Mouse (Mus musculus) right cerebral cortex, postnatal 25 days (tissue): ENCODE measurements around the gene Crnkl1.
"Not testable (repeated sequence)": the region's sequence is repeated elsewhere in the genome, so short reads cannot be mapped to it uniquely, and the experiment has no call there.

Source experiments
- DNase-seq: peaks from one replicate; pipeline ENCODE4 v3.0.0; 2022

Crnkl1 gene

DNA sequence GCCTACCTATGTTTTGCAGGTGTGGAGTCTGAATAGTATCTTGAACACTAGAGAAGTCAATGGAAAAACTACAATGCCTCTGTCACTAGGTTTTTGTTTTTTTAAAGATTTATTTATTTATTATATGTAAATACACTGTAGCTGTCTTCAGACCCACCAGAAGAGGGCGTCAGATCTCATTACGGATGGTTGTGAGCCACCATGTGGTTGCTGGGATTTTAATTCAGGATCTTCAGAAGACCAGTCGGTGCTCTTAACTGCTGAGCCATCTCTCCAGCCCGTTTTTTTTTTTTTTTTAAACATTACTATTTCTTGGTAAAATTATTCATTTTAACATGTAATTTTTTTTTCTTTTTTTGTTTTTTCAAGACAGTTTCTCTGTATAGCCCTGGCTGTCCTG, 28.9 kb downstream of the Crnkl1 start:
- DNase-seq = not testable (repeated sequence)

DNA sequence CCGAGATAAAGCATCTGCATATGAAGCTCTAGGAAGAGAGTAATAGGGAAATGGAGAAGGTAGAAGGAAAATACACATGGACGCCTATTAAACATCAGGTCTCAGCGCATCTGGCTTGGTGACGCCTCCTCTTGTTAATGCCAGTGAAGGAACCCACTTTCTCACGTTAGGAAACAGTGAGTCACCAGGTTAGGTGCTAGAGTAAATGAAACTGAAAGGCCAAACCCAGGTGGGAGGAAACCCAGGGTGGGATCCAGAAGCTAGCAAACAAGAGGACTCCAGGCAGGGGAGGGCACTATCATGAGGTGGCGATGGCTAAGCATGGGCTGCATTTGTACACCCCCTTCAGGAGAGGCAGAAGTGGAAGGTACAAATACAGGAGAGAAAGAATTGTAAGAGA, 29.7 kb downstream of the Crnkl1 start:
- DNase-seq = no peak

DNA sequence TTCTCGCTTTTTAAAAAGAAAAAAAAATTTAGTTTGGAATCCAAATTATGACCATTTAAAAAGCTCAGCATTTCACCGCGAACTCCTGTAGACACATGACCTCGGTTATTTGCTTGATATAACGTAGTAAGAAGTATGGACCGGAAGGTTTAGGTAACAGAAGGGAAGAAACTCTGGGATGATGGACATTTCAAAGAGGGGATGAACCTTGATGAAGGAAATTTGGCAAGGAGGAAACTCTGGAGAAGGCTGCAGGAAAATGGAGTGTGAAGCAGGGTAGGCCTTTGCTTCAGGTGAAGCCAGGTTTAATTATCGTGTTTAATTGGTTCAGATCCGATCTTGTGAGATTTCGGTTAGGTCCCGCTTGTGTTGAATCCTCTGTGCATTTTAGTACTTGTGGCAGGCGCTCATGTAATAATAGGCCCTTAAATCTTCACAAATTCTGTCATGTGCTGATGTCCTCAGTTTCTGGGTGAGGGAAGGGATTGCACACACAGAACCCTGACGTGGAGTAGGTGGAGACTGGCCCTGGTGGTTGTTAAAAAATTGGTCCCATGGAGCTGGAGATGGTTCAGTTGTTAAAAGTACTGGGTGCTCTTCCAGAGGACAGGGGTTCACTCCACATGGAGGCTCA, 30.7 kb downstream of the Crnkl1 start:
- DNase-seq = no peak

DNA sequence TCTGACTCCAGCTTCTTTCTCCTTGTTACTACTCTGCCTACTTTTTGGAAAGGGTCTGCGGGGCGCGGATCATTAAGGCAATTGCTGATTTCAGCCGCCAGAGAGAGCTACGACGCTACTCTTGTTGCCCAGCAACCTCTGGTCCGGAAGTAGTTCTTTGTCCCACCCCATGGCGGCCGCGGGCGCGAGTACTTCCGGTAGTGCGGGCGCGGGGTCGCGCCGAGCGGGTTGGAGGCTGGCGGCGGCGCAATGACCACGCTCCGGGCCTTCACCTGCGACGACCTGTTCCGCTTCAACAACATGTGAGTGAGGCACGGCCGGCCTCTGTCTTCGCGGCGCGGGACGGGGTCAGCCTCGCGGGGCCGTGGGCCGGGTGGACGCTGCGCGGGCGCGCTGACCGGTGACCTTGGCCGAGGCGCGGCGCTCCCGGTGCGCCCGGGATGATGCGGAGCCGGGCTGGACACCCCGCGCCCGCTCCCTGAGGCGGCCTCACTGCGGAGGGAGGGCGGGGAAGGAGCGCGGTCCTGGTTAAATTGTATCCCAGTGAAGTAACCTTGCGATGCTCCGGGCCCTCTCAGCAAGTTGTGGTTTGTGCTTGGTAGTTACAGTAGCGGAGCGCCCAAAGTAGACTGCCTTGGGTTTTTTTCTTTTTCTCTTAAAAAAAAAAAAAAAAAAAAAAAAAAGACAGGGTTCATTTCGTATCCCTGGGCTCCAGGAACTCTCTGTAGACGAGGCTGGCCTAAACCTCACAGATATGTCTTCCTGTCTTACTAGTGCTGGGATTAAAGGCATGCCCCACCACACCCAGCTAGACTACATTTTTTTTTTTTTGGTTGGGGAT, 31.5 kb downstream of the Crnkl1 start:
- peak; percentile 89 for DNase-seq

DNA sequence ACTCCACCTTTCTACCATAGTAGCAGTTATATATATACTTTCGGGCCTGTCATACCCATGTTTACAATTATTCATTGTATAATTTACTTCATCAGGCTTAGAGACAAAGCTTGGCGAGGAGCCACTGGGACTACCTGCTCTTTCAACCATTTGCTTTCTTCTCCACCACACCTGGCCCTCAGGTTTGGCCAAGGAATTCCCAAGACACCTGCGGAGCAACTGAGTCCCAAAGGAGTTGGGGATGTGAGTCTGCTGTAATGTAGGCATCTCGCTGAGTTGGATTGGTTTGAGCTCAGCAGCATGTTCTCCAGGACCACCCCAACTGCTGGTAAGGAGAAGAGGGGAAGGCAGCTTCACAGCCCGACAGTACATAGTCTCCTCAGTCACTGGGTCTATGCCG, 33.0 kb downstream of the Crnkl1 start, which contains the start of gene Naa20:
TSS of gene Naa20 (plus strand) at position 239 of the 400 bp plus-strand sequence.
- DNase-seq = no peak

DNA sequence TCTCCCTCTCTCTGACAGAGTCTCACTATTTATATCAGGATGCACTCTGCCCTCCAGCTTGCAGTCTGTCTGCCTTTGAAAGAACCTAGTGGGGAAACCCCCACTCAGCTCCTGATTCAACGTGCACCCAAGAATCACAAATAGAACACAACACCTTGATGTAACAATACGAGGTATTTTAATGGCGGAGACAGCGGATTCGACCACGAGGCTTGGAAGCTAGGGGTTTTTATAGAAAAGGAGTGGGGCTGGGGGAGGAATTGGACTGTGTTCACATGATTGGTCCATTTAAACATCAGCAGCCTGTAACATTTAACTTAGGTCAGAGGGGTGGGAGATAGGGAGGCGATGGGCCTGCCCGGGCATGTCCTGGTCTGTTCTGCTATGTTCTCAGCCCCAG, 34.5 kb downstream of the Crnkl1 start:
- DNase-seq = not testable (repeated sequence)

DNA sequence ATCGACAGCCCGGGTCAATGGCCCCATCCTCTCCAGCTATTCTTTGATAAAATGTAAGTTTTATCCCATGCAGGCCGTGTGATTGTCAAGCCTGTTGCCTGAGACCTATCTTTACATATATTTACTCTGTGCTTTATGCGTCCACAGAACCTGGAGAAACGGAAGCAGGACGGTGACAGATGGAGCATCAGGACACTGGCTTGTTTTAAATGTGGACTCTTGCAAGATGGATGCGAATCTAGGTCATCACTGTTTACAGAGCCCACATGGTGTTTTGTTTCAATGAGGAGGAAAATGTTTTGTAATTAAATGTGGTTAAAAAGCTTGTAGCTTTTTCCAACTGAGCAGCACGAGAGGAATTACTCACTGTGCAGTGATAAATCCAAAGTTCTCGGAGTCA, 36.7 kb downstream of the Crnkl1 start:
- DNase-seq = no peak

DNA sequence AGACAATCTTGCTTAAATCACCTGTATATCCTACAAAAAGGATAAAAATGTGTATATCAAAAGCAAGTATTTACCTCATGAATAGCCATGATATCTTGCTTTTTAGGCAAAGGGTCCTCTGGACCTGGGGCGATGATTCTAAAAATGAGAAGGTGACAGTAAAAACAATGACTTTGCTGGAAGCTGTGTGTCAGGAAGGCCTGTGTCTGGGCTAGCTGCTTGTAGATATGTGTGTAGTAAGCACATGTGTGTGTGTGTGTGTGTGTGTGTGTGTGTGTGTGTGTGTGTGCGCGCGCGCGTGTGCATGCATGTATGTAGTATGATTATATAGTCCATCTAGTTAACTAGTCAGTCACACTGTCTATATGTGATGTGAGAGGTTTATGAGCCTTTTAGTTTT, 41.1 kb downstream of the Crnkl1 start:
- DNase-seq = no peak

DNA sequence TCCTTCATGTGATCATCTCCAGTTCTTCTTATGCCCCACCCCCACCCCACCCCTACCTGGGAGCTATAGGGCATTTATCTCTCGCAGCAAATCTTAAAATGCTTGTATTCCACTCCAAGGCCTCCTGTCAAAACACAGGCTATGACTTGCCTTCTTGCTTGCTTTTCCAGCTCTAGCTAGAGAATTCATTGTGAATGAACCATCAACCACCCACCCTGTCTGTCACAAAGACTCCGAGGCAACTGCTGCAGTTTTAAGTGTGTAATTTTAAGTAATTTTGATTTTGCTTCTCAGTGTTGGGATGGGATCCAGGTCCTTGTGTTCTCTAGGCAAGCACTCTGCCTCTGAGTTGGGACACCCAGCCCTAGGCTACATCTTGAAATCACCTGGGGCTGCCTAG, 44.2 kb downstream of the Crnkl1 start:
- DNase-seq = no peak

DNA sequence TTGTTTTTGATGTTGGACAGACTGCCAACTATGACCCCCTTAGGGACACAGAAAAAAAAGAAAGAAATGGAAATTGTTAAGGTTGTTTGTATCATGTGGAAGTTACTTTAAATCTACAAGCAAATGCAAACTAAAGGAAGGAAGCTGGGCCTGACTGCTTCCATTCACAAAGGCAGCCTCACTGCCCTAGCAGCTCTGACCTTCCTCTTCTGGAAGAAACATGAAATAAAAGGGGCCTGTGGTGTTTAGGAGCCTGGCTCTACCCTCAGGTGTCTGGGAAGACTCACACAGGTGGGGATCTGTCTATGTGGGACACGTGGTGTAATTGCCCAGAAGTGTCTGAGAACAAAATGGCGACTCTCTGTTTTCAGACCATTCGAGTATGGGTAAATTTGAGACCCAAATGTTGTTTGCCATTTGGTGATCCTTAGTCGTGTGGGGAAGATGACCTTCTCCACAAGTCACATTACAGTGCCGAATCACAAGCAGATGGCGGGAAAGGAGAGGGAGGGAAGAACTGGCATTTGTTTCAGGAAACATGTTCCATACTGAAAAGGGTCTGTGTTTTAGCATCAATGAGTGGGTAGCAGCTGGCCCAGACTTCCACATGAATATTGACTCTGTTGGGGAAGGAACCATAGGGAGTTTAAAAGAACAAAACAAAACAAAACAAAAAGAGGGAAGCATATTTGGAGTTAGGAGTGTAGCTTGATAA, 45.9 kb downstream of the Crnkl1 start:
- no peak for DNase-seq

DNA sequence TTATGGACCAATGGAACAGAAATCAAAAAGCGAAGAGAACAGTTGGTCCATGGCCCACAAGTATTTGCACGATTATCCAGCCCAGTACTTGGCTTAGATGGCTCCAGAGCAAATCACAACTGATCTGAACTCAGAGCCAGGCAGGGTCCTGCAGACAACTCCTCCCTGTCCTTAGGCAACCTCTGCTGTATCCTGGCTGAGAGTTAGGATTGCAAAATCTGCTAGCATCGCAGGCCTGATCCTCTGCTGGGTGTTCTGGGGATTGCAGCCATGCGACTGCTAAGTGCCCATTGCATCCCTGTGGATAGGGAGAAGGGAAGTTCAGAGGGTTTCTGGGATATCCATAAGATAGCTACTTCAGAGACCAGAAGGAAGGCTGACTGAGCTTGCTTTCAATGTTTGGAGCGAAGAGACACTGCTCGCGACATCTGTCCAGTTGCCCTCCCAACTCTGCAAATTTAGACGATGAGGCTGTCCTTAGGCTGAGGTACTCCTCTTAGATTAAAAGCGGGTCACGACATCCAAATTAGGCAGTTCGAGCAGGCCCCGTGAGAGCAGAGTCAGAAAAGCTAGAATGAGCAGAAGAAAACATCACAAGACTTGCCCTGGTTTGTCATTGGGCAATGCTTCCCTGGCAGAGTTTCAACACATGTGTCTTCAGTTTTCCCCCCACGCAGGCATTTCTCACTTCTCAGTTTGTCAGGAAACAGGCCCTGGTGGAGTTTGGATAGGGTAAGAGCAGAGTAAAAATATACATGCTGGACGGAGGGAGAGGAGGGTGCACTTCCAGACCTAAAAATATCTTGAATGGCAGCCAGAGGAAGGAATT, 46.7 kb downstream of the Crnkl1 start:
- DNase-seq = peak; percentile 48

DNA sequence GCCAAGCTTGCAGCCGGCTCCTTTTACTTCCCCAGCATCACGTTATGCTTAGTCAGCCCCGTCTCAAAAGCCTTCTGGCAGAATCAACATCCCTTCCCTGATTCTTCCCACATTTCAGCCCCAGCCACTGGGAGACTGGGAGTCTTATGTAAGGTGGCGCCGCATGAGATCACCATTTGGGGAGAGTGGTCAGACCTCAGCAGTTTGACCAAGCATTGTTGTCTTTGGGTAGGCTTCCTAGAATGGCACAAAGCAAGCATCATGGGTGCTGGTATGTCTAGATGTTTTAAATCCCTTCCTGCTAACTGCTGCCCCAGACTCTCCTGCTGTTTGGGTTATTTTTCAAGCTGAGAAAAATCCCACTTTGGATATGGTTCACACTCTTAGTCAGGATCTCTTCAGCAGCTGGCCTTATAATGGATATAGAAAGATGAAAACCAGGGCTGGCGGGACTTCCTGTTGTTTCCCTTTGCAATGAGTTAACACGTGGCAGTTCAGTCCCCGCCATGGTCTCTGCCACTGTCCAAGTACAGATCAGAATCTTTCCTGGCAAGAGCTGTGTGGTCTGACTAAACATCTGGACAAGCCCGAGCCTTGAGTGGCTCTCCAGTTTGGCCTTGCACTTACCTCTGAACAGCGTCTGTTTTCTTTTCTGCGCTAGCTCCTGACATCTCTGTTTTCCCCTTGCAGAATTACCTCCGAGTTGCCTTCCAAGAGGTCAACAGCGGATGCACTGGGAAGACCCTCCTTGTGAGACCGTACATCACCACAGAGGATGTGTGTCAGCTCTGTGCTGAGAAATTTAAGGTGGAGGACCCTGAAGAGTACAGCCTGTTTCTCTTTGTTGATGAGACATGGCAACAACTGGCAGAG, 49.7 kb downstream of the Crnkl1 start:
- DNase-seq = peak; percentile 49

DNA sequence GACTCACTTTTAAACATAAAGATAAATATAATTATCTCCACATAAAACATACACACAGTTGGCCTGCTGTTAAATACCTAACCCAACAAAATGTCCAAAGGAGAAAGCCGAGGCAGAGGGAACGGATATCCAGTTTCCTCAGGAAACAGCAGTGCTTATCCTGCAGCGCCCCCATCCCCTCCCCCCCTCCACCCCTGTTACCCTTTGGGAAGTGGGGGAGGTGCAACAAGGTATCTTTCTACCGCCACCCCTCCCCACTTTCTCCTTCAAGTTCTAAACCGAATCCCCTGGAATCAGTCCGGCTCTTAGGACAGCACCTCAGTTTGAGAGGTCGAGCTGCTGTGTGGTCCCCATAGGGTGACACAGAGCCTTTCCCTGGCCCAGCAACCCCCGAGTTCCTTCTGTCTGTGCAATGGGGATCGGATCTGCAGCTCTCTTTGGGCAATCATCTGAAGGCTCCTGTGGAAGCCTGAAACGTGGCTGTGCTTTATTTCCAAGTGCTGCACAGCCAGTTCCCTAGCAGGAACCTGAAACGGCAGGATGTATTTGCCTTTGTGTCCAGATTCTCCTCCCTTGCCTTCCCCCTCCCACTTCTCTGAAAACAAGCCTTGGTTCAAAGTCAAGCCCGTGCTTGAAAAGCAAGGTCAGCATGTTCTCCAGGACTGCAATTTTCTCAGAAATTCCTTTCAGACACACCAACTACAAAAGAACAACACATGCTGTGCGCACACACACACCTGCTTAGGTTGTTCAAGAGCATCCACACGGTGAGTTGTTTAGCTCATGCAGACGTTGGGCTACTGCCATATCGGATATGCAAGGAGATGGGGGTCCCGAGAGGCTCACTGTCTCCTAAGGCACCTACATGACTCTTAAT, 50.5 kb downstream of the Crnkl1 start:
- no peak for DNase-seq

DNA sequence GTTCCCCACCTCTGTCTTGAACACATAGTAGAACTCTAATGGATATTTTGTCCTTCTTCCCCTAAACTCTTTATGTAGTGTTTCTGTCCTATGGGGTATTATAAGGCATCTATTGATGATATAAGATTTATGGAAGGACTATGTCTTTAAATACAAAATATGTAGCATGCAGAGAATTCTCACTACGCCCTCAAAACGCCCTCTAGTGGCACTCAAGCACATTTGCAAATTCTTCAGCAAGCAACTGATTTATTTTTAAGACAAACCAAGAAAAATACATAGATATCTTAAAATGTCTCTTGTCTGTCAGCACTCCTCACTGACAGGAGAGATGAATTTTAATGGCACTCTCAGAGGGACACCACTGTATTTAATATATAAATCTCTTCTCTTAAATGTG, 52.4 kb downstream of the Crnkl1 start:
- DNase-seq = no peak

DNA sequence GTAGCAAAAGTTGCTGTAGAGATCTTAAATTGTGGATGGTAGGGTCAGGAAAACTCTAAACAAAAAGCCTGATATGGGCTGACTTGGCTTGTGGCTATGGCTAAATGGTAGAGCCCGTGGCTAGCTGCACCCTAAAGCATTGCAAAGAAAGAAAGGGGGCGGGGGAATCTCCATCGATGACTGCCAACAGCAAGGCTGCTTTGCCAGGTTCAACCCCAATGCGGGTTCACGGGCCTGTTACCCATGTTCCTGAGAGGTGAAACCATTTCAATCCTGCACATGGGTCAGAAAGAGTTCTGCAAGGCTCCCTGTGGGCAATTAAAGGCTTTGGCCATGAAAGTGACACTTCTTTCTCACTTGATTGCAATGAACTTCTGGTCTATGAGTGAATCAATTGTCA, 52.9 kb downstream of the Crnkl1 start:
- no peak for DNase-seq

DNA sequence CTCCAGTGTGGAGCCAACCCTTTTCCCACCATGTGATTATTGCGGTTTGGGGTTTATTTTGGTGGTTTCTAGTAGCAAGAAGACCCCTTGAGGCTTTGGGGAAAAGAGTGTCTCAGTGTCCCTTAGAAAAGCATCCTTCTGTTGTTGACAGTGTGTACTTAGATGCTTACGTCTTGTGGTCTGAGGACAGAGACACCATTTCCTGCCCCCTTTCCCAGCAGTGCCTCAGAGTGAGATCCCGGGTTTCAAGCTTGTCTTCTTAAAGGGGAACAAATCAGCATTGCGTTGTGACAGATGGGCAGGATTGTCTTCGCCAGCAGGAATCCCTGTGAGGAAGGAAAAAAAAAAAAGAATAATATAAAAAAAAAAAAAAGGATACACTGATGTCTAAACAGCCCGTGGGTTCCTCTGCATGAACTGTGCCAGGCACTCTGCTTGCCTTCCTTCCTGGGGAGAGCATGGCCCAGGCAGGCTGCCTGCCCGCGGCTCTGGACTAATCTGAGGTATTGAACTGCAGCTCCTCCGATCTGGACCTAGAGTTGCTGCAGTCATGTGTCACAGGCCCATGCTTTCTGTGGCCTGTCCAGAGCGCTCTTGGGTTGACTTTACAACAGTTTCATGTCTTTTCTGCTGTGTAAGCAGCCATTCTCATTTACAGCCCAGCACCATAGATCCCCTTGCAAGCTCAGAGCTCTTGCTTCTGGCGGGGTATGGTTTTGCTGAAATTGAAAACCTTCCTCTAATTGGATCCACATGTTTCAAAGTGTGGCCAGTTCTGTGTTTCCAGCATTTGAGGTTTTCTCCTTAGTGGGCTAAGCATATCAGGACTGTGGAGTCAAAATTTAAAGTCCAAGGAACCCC, 53.7 kb downstream of the Crnkl1 start:
- no peak for DNase-seq

DNA sequence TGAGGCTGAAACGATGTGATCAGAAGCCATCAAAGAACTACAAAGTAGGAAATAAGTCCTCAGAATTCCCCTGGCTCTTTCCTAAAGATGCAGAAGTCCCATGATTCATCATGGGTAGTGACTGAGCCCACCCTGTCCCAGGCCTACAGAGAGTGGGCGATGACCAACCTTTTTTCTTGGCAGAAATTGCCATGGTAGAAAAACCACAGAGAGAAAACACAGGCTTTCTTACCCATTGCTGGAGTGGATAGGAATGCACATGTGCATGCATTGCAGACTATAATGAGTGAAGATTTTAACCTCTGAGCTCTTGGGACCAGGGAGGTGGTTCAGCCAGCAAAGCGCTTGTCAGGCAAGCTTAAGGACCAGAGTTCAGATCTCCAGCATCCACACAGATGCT, 57.6 kb downstream of the Crnkl1 start:
- no peak for DNase-seq

DNA sequence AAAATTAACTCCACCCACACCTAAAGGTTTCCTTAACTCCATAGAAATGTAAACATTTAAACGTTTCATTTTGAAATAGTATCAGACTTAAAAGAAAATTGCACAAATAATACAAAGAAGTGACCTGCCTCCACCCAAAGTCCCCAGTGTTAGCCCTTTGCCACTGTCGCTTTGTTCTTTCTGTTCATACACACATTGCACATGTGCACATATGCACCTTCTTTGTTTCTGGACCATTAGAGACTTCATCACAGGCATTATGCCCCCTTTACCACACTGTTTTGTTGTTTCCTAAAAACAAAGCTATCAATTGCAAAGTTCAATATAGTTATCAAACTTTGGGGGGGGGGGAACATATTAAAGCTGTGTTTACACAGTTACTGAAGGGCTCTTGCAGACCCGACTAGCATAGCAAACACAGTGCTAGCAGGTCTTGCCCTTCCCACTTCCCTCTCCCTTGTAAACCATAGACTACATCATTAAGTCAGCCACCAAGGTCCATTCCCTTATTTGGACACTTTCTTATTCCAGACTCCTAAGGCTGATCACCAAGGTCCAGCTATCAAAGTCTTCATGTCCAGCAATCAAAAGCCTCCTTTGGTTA, 59.8 kb downstream of the Crnkl1 start:
- no peak for DNase-seq

DNA sequence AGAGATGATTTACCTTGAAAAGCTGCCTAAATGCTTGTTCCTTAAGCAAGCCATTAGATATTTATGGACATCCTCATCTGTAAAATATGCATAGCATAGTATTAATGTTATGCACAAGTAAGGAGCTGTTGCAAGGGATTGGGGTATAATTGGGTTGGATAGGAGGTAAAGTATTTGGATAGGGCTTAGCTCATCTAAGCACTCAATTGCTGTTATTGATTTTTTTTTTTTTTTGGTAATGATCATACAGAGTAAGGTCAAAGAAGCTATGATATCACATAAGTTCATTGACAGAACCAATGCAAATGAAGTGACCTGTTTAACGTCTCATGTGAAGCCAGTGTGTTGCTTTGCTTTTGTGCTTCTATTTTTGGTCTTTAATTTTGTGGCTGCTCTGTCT, 60.9 kb downstream of the Crnkl1 start:
- no peak for DNase-seq
